Mouse (Mus musculus) cortical plate, adult 2 months (tissue): ENCODE data around the gene Gm10974. TPM values are rescaled to one million over a fixed set of nuclear protein-coding genes. Genes with fewer than 3 reads are reported as not detected.

Experiments used
- H3K27ac ChIP-seq: fragments of 200-500 bp; 2 replicates; pipeline ENCODE4 v1.5.1; 2012; ENCODE audit warnings: low read length, control low read depth, inconsistent platforms; ENCODE audit not compliant: insufficient read depth
- H3K4me1 ChIP-seq: fragments of 200-500 bp; 2 replicates; pipeline ENCODE4 v1.6.1; 2011; ENCODE audit warnings: low read length; ENCODE audit not compliant: control insufficient read depth, insufficient read depth
- H3K4me3 ChIP-seq: fragments of 200-500 bp; 2 replicates; pipeline ENCODE4 v1.5.1; 2011; ENCODE audit warnings: mild to moderate bottlenecking, low read length, control low read depth; ENCODE audit not compliant: insufficient read depth
- CTCF ChIP-seq: fragments of 200-500 bp; IDR thresholded peaks from 2 replicates; pipeline ENCODE4 v1.5.1; 2011; ENCODE audit warnings: mild to moderate bottlenecking, control low read depth, low read length; ENCODE audit not compliant: insufficient read depth; ENCODE audit errors: extremely low read depth
- POLR2A ChIP-seq: fragments of 200-500 bp; IDR thresholded peaks from 2 replicates; pipeline ENCODE4 v1.6.1; 2011; ENCODE audit warnings: mild to moderate bottlenecking, low read length, control low read depth; ENCODE audit not compliant: insufficient read depth; ENCODE audit errors: extremely low read depth
- polyA plus RNA-seq: library from polyadenylated mRNA; depleted of rRNA; stranded (reverse); fragments of >200 nt; gene quantifications from 2 replicates; pipeline ENCODE4 v1.2.3, GENCODE M21; 2012

Gene Gm10974
- polyA plus RNA-seq, 1 experiment, result not detected

- no peaks in the 10 kb centered on the region for H3K4me1 ChIP-seq
- H3K27ac ChIP-seq, result no peak overlapping the region
- TF ChIP-seq POLR2A, result no peak
- no peak for TF ChIP-seq CTCF
- H3K4me3 ChIP-seq, result no peak overlapping the region
Observed at GRCm38 (mm10) chr7:66375736-66376135, 10.0 kb downstream of the Gm10974 start.

- H3K4me1 ChIP-seq, result no peaks in the 10 kb centered on the region
- H3K4me3 ChIP-seq, result no peak overlapping the region
- TF ChIP-seq CTCF (no peak), POLR2A (no peak)
- H3K27ac ChIP-seq, result no peak overlapping the region
Observed at GRCm38 (mm10) chr7:66376560-66376959, 10.9 kb downstream of the Gm10974 start.

- no peak for TF ChIP-seq POLR2A
- no peak for TF ChIP-seq CTCF
- Histone ChIP-seq H3K4me3 (no peak overlapping the region), H3K27ac (no peak overlapping the region), H3K4me1 (no peaks in the 10 kb centered on the region)
Observed at GRCm38 (mm10) chr7:66384213-66384612, 18.5 kb downstream of the Gm10974 start.

GRCm38 (mm10) chr7:66384891-66385290 lies 19.2 kb downstream of the Gm10974 start:
- Histone ChIP-seq H3K27ac (no peak overlapping the region), H3K4me1 (no peaks in the 10 kb centered on the region), H3K4me3 (no peak overlapping the region)
- no peak for TF ChIP-seq POLR2A
- no peak for TF ChIP-seq CTCF

- no peak overlapping the region for H3K4me3 ChIP-seq
- TF ChIP-seq POLR2A, result no peak
- no peak overlapping the region for H3K27ac ChIP-seq
- no peaks in the 10 kb centered on the region for H3K4me1 ChIP-seq
Observed at GRCm38 (mm10) chr7:66385826-66386225, 20.1 kb downstream of the Gm10974 start.

GRCm38 (mm10) chr7:66386411-66386810 lies 20.7 kb downstream of the Gm10974 start:
- H3K4me3 ChIP-seq, result no peak overlapping the region
- TF ChIP-seq CTCF, result no peak
- no peak for TF ChIP-seq POLR2A
- no peaks in the 10 kb centered on the region for H3K4me1 ChIP-seq
- no peak overlapping the region for H3K27ac ChIP-seq

GRCm38 (mm10) chr7:66387419-66387812 lies 21.7 kb downstream of the Gm10974 start:
- Histone ChIP-seq H3K27ac (no peak overlapping the region), H3K4me1 (no peaks in the 10 kb centered on the region), H3K4me3 (peak overlapping the region; percentile 32; the same call in 1 of the 2 replicates)
- TF ChIP-seq POLR2A, result no peak
- no peak for TF ChIP-seq CTCF

GRCm38 (mm10) chr7:66387813-66388521 lies 22.3 kb downstream of the Gm10974 start, which contains the start of gene Lrrk1:
Gene Lrrk1, minus strand, starts transcription at chr7:66388350.
- H3K27ac ChIP-seq, result peak within 1 kb of the TSS; percentile 89
- no peak for TF ChIP-seq CTCF
- no peak for TF ChIP-seq POLR2A
- H3K4me1 ChIP-seq, result no peaks in the 10 kb centered on the region

GRCm38 (mm10) chr7:66388621-66389532 lies 23.2 kb downstream of the Gm10974 start:
- Histone ChIP-seq H3K4me1 (no peaks in the 10 kb centered on the region), H3K4me3 (peak overlapping the region; percentile 32; the same call in 1 of the 2 replicates), H3K27ac (no peak overlapping the region)
- TF ChIP-seq CTCF (peak; percentile 89), POLR2A (no peak)

More at GRCm38 (mm10) chr7:66387813-66388521, 22.3 kb downstream of the Gm10974 start, which contains the start of gene Lrrk1:
- peak within 1 kb of the TSS; percentile 32 for H3K4me3 ChIP-seq

- no peaks in the 10 kb centered on the region for H3K4me1 ChIP-seq
- H3K27ac ChIP-seq, result no peak overlapping the region
- TF ChIP-seq CTCF, result no peak
- no peak for TF ChIP-seq POLR2A
- no peak overlapping the region for H3K4me3 ChIP-seq
Observed at GRCm38 (mm10) chr7:66397288-66397687, 31.6 kb downstream of the Gm10974 start.
